Mouse (Mus musculus) embryonic fibroblast, embryonic 13.5 days (primary cell): ENCODE measurements around the gene Rptor.

ENCODE experiments used
- CTCF ChIP-seq: IDR thresholded peaks from 2 replicates; pipeline ENCODE4 v1.5.1; 2011; ENCODE audit warnings: mild to moderate bottlenecking, control low read depth, low read length, moderate library complexity, borderline replicate concordance; ENCODE audit not compliant: insufficient read depth
- POLR2A ChIP-seq: IDR thresholded peaks from 2 replicates; pipeline ENCODE4 v1.6.1; 2011; ENCODE audit warnings: low read depth, mild to moderate bottlenecking, control low read depth, low read length, moderate library complexity

DNA sequence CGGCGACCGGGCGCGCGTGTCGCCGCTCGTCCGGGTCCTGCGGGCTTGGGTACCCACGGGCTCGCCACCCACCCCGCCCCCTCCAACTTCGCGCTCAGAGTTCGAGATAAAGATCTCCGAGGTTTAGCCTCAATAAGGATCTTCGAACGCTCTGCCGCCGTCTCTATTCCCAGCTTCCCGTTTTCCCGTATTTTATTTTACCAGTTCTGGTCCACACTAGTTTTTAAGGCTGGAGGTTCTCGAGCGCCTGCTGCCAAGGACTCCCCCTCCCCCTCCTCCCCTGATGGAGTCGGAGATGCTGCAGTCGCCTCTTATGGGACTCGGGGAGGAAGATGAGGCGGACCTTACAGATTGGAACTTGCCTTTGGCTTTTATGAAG lies 811 bp downstream of the Rptor start:
- TF ChIP-seq POLR2A (no peak), CTCF (no peak)
